ENCODE assay signal across 10 mouse cellular contexts in genomic region chr16:17986456-17987132, GRCm38 (mm10). TPM values are rescaled to one million over a fixed set of nuclear protein-coding genes. Genes with fewer than 3 reads are reported as not detected.
DNase-seq lines count a peak whose midpoint lies in the region; ATAC-seq lines count a peak whose summit lies in the region.
"Had no signal": no experiment of that assay in that cellular context is flagged by ENCODE, and none has a peak within 500 bp of the region (broad histone marks: within the 10 kb centered on the region; RNA-seq: fewer than 3 reads in every experiment).

No protein-coding gene starts in this region.

- no peak overlapping the region for H3K27ac ChIP-seq in heart, embryonic 11.5 days (ENCODE audit: low read depth, low read length)
- H3K27ac ChIP-seq in heart, embryonic 14.5 days (replicated peaks in 1 of 2; ENCODE audit: control insufficient read depth in 1 of 2, insufficient read depth in 1 of 2, low read depth in 2 of 2, low read length in 2 of 2): no peak overlapping the region
- H3K27ac ChIP-seq in midbrain, embryonic 13.5 days: no peak overlapping the region
- H3K27ac ChIP-seq: embryonic facial prominence, embryonic 12.5 days had no signal

- H3K9me3 ChIP-seq in heart, embryonic 11.5 days (replicated peaks; ENCODE audit: control insufficient read depth, low read length): peaks cover 11% of the 10 kb centered on the region
- peaks cover 14% of the 10 kb centered on the region for H3K9me3 ChIP-seq in heart, embryonic 14.5 days (ENCODE audit: control insufficient read depth, low read length)
- peaks cover 10% of the 10 kb centered on the region for H3K9me3 ChIP-seq in midbrain, embryonic 13.5 days

- H3K27me3 ChIP-seq in heart, embryonic 11.5 days (ENCODE audit: control insufficient read depth, insufficient read depth, low read length): no peaks in the 10 kb centered on the region
- H3K27me3 ChIP-seq in heart, embryonic 14.5 days (ENCODE audit: control insufficient read depth, insufficient read depth, low read length): no peaks in the 10 kb centered on the region
- H3K27me3 ChIP-seq in midbrain, embryonic 13.5 days: no peaks in the 10 kb centered on the region; the same call in 1 of the 2 replicates
- H3K27me3 ChIP-seq: embryonic facial prominence, embryonic 12.5 days had no signal

- no peak overlapping the region for H3K4me3 ChIP-seq in heart, embryonic 11.5 days (ENCODE audit: low read depth, low read length)
- no peak overlapping the region for H3K4me3 ChIP-seq in heart, embryonic 14.5 days (ENCODE audit: control insufficient read depth in 1 of 2, insufficient read depth in 1 of 2, low read depth in 1 of 2, low read length in 2 of 2)
- no peak overlapping the region for H3K4me3 ChIP-seq in midbrain, embryonic 13.5 days (replicated peaks)
- H3K4me3 ChIP-seq: embryonic facial prominence, embryonic 12.5 days had no signal

- DNase-seq in heart, adult 18-20 months: peak; percentile 61
- peak; percentile 30 for DNase-seq in MEL-GATA-1-ER (ENCODE audit: extremely low read depth, low read depth)
- peak; percentile 70 to 79 for DNase-seq in cerebellum, postnatal 14 days
- peak; percentile 25 to 32 for DNase-seq in layer of hippocampus, postnatal 36 days
- peak; percentile 13 for DNase-seq in telencephalon, adult 2 months (ENCODE audit: low read depth, low spot score)

- 57% methylated on average over 10 of the region's 10 CpGs for WGBS in heart, embryonic 11.5 days (ENCODE audit: insufficient replicate concordance)
- WGBS in heart, embryonic 14.5 days: 43% methylated on average over 10 of the region's 10 CpGs
- WGBS in midbrain, embryonic 13.5 days: 50% methylated on average over 10 of the region's 10 CpGs

- ATAC-seq in heart, embryonic 11.5 days (replicated peaks; ENCODE audit: insufficient number of reproducible peaks, low FRiP score, low TSS enrichment): no peak
- 0 out of 2 replicates have a peak, but pooled peaks have one; percentile 51 for ATAC-seq in heart, embryonic 14.5 days (ENCODE audit: insufficient number of reproducible peaks, insufficient read depth, low FRiP score, low read depth)
- ATAC-seq in midbrain, embryonic 13.5 days: 0 out of 2 replicates have a peak, but pooled peaks have one; percentile 60

- H3K36me3 ChIP-seq in heart, embryonic 11.5 days (ENCODE audit: control insufficient read depth, insufficient read depth, low read length): no peaks in the 10 kb centered on the region
- no peaks in the 10 kb centered on the region for H3K36me3 ChIP-seq in heart, embryonic 14.5 days (ENCODE audit: control insufficient read depth, insufficient read depth, low read length)
- H3K36me3 ChIP-seq in midbrain, embryonic 13.5 days: no peaks in the 10 kb centered on the region
- H3K36me3 ChIP-seq: embryonic facial prominence, embryonic 12.5 days had no signal

- no peak overlapping the region for H3K9ac ChIP-seq in heart, embryonic 11.5 days (ENCODE audit: low read depth, low read length)
- H3K9ac ChIP-seq in heart, embryonic 14.5 days (ENCODE audit: low read length): no peak overlapping the region
- H3K9ac ChIP-seq in midbrain, embryonic 13.5 days (replicated peaks): no peak overlapping the region
- H3K9ac ChIP-seq: embryonic facial prominence, embryonic 12.5 days had no signal

- no peak overlapping the region for H3K4me2 ChIP-seq in heart, embryonic 11.5 days
- no peak overlapping the region for H3K4me2 ChIP-seq in heart, embryonic 14.5 days (ENCODE audit: low read length)
- no peak overlapping the region for H3K4me2 ChIP-seq in midbrain, embryonic 13.5 days (replicated peaks)
- H3K4me2 ChIP-seq: embryonic facial prominence, embryonic 12.5 days had no signal

- no peaks in the 10 kb centered on the region for H3K4me1 ChIP-seq in heart, embryonic 11.5 days (ENCODE audit: control insufficient read depth, insufficient read depth, low read length)
- H3K4me1 ChIP-seq in heart, embryonic 14.5 days (ENCODE audit: control insufficient read depth in 2 of 2, insufficient read depth in 2 of 2, low read length in 2 of 2): peaks cover 0 to 4% of the 10 kb centered on the region in 2 experiments; a peak in 1 of 4 replicates
- H3K4me1 ChIP-seq in midbrain, embryonic 13.5 days (replicated peaks): no peaks in the 10 kb centered on the region
- H3K4me1 ChIP-seq: embryonic facial prominence, embryonic 12.5 days had no signal

RNA-seq across cellular contexts. Expression of gene Vpreb2, which starts 6.4 kb away (rescaled TPM):
- total RNA-seq in heart, adult 18-20 months (2021): not detected
- polyA plus RNA-seq in heart, embryonic 11.5 days (2014; fragmentation: Nextera tagmentation; extraction: Ambion mirVana): not detected in 2 replicates
- not detected in 2 replicates for polyA plus RNA-seq in heart, embryonic 14.5 days (2014; fragmentation: Nextera tagmentation; extraction: Ambion mirVana)
- not detected for total RNA-seq in layer of hippocampus, postnatal 36 days (2021)
- polyA plus RNA-seq in midbrain, embryonic 13.5 days (2015; fragmentation: Nextera tagmentation; extraction: Ambion mirVana): not detected in 2 replicates
- polyA plus RNA-seq: embryonic facial prominence, embryonic 12.5 days; stomach, embryonic 16.5 days had no signal

RNA-seq across cellular contexts. Expression of gene Slc25a1, which starts 58.6 kb away (rescaled TPM):
- 10 to 100 TPM; 10.3 to 37.8 TPM for total RNA-seq in heart, adult 18-20 months (2021)
- 35.9 and 39.5 TPM in 2 replicates for polyA plus RNA-seq in heart, embryonic 11.5 days (2014; fragmentation: Nextera tagmentation; extraction: Ambion mirVana)
- 25.4 and 25.5 TPM in 2 replicates for polyA plus RNA-seq in heart, embryonic 14.5 days (2014; fragmentation: Nextera tagmentation; extraction: Ambion mirVana)
- 10 to 100 TPM; 37.1 to 39.9 TPM for total RNA-seq in layer of hippocampus, postnatal 36 days (2021)
- 146 and 148 TPM in 2 replicates for polyA plus RNA-seq in midbrain, embryonic 13.5 days (2015; fragmentation: Nextera tagmentation; extraction: Ambion mirVana)

Comparison
In these comparisons a context has a peak if more than half of its experiments do, and no peak if none do; other contexts are left out.
1. DNase-seq: peak in every context shown above with its lines; median percentile 74 in cerebellum, postnatal 14 days; 61 in heart, adult 18-20 months; 30 in MEL-GATA-1-ER; 28 in layer of hippocampus, postnatal 36 days; 13 in telencephalon, adult 2 months.